Mouse (Mus musculus) heart, embryonic 14.5 days (tissue): ENCODE measurements around the gene Zfyve28. TPM values are rescaled to one million over a fixed set of nuclear protein-coding genes. Genes with fewer than 3 reads are reported as not detected.

Experiments
- ATAC-seq: fragments of 200-750 bp; cut with Nextera tagmentation; 2 replicates; pipeline ENCODE4 v1.8.0; 2017; ENCODE audit warnings: low read depth, moderate TSS enrichment; ENCODE audit not compliant: insufficient number of reproducible peaks, insufficient read depth, low FRiP score
- H3K27ac ChIP-seq, 2 experiments: fragments of 200-500 bp in 1 of 2; fragments of 300-500 bp in 1 of 2; sonication (generic) in 1 of 2; replicated peaks in 1 of 2; 2 replicates each; pipeline ENCODE4 v1.5.1; 2012 to 2014; ENCODE audit warnings: low read depth in 2 of 2, low read length in 2 of 2, control low read depth in 1 of 2, mild to moderate bottlenecking in 1 of 2, mixed read lengths in 1 of 2; ENCODE audit not compliant: control insufficient read depth in 1 of 2, insufficient read depth in 1 of 2
- H3K27me3 ChIP-seq: fragments of 300-500 bp; sonication (generic); 2 replicates; pipeline ENCODE4 v1.6.1; 2014; ENCODE audit warnings: mild to moderate bottlenecking, low read length, control low read depth; ENCODE audit not compliant: control insufficient read depth, insufficient read depth
- H3K36me3 ChIP-seq: fragments of 300-500 bp; sonication (generic); 2 replicates; pipeline ENCODE4 v1.6.1; 2014; ENCODE audit warnings: mild to moderate bottlenecking, control low read depth, low read length, mixed read lengths; ENCODE audit not compliant: control insufficient read depth, insufficient read depth
- H3K4me1 ChIP-seq, 2 experiments: fragments of 200-500 bp in 1 of 2; fragments of 300-500 bp in 1 of 2; sonication (generic) in 1 of 2; 2 replicates each; pipeline ENCODE4 v1.6.1; 2012 to 2014; ENCODE audit warnings: low read length in 2 of 2, control low read depth in 1 of 2, mixed read lengths in 1 of 2; ENCODE audit not compliant: control insufficient read depth in 2 of 2, insufficient read depth in 2 of 2
- H3K4me2 ChIP-seq: fragments of 300-500 bp; sonication (generic); 2 replicates; pipeline ENCODE4 v1.6.1; 2014; ENCODE audit warnings: mild to moderate bottlenecking, low read length
- H3K4me3 ChIP-seq, 2 experiments: fragments of 200-500 bp in 1 of 2; fragments of 300-500 bp in 1 of 2; sonication (generic) in 1 of 2; 2 replicates each; pipeline ENCODE4 v1.5.1; 2012 to 2014; ENCODE audit warnings: low read length in 2 of 2, mild to moderate bottlenecking in 2 of 2, control low read depth in 1 of 2, low read depth in 1 of 2, moderate library complexity in 1 of 2; ENCODE audit not compliant: control insufficient read depth in 1 of 2, insufficient read depth in 1 of 2
- H3K9ac ChIP-seq: fragments of 300-500 bp; sonication (generic); 2 replicates; pipeline ENCODE4 v1.6.1; 2014; ENCODE audit warnings: mild to moderate bottlenecking, low read length
- H3K9me3 ChIP-seq: fragments of 300-500 bp; sonication (generic); 2 replicates; pipeline ENCODE4 v1.6.1; 2016; ENCODE audit warnings: low read length, control low read depth; ENCODE audit not compliant: control insufficient read depth
- WGBS: fragments of 180-500 bp; shearing (Covaris S2); extraction: QIAGEN DNeasy Blood & Tissue Kit; methylation state at CpG from one replicate; pipeline ENCODE4 v1.1.7; 2014; 5-methylcytosine and 5-hydroxymethylcytosine counted together
- polyA plus RNA-seq: library from polyadenylated mRNA; unstranded; fragments of >200 nt; fragmentation: Nextera tagmentation; extraction: Ambion mirVana; gene quantifications from 2 replicates; pipeline ENCODE4 v1.2.1, GENCODE M21; 2014

Zfyve28 gene
- polyA plus RNA-seq, 1 experiment from 2014 or later = 0.42 TPM

DNA sequence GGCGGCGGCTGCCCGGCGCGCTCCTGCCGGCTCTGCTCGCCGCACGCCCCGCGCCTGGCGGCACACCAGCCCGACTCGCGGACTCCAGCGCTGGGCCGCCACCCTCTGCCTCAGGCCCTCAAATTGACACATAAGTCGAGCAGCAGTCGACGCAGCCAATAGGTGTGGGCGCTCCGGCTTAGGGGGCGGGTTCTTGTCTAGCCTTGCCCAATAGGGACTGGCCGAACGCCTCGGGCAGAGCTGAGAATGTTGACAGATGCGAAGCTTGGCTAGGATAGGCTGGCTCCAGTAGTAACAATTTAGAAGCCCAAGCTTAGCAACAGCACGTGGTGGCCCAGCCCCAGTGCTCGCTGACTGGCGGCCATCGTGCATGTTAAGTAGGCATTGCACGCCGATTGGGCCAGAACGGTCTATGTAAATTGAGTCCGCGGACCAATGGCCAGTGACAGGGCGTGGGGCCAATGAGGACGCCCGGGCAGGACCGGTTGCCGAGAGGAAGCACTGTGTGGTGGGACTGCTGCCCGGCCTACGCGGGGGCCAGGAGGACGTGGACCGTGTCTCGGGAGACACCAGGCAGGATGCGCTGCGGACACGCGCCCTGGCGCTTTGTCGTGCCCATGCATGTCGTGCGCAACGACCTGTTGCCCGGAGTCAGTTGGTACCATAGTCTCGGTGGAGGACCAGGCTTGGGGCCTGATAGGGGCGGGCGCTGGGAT, 100.5 kb downstream of the Zfyve28 start, which contains the start of gene Mxd4:
Gene Mxd4 (minus strand): TSS at position 120 of the 716 bp plus-strand sequence.
- WGBS = under 1% methylated on average over 60 of the region's 60 CpGs
- H3K36me3 ChIP-seq = no peaks in the 10 kb centered on the region
- H3K4me3 ChIP-seq = peak within 1 kb of the TSS; percentile 94 to 96
- peaks cover 40 to 55% of the 10 kb centered on the region in 2 experiments for H3K4me1 ChIP-seq
- peak within 1 kb of the TSS; percentile 90 for H3K9ac ChIP-seq
- peak within 1 kb of the TSS; percentile 92 to 96 for H3K27ac ChIP-seq
- peak within 1 kb of the TSS; percentile 78 for H3K4me2 ChIP-seq
- peak; percentile 97 for ATAC-seq
- H3K9me3 ChIP-seq = no peaks in the 10 kb centered on the region
- H3K27me3 ChIP-seq = no peaks in the 10 kb centered on the region

GRCm38 (mm10) chr5:34186961-34187391, 101.3 kb downstream of the Zfyve28 start:
- H3K9ac ChIP-seq = peak overlapping the region; percentile 90
- WGBS = 1% methylated on average over 34 of the region's 46 CpGs
- peak overlapping the region; percentile 86 to 94 for H3K4me3 ChIP-seq
- peaks cover 44 to 61% of the 10 kb centered on the region in 2 experiments for H3K4me1 ChIP-seq
- H3K27ac ChIP-seq = peak overlapping the region; percentile 73 to 92
- no peaks in the 10 kb centered on the region for H3K27me3 ChIP-seq
- no peaks in the 10 kb centered on the region for H3K9me3 ChIP-seq
- peak; percentile 11; the same call in 1 of the 2 replicates for ATAC-seq
- H3K36me3 ChIP-seq = peaks cover 5% of the 10 kb centered on the region
- H3K4me2 ChIP-seq = peak overlapping the region; percentile 78

DNA sequence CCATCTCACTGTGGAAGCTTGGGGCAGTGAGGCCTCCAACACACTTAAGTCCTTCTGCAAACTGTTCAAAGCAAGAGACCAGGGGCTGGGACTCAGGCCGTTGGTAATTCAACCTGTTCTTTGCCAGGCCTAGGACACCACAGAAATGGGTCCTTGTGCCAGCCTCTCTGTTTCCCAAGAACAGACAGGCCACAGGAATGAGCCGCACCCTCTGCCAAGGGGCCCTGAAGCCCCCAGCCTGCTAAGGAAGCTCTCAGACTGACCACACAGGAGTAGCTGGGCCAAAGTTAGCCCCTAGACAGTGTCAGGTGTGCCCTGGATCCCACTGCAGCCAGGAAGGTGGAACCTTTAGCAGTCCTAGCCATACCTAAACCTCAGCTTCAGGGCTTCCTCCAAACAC, 101.9 kb downstream of the Zfyve28 start:
- no peak for ATAC-seq
- Histone ChIP-seq H3K9me3 (no peaks in the 10 kb centered on the region), H3K4me2 (peak overlapping the region; percentile 78), H3K27ac (peak overlapping the region in 1 of 2 experiments; percentile 92; a peak in 1 of 4 replicates), H3K36me3 (peaks cover 10% of the 10 kb centered on the region), H3K9ac (peak overlapping the region; percentile 90), H3K27me3 (no peaks in the 10 kb centered on the region), H3K4me1 (peaks cover 44 to 61% of the 10 kb centered on the region in 2 experiments), H3K4me3 (peak overlapping the region; percentile 86 to 94)
- 49% methylated on average over 2 of the region's 2 CpGs for WGBS

DNA sequence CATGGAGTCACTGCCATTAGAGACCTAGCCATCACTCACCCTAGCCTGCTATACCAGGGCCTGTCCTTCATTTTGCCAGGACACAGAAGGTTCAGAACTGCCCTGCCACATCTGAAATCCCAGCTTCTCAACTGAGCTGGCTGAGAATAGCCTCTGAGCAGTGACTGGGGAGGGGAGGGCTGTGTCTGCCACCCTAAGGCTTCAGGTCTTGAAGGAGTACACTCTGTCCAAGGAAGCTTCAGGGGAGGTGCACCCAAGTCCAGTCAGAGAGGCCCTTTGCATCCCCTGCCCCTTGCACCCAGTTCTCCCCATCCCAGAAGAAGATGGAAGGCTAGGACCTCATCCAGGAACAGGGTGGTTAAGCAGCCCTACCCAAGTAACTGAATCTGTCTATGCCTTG, 102.5 kb downstream of the Zfyve28 start:
- no peak for ATAC-seq
- Histone ChIP-seq H3K9me3 (no peaks in the 10 kb centered on the region), H3K36me3 (peaks cover 16% of the 10 kb centered on the region), H3K4me1 (peaks cover 42 to 61% of the 10 kb centered on the region in 2 experiments), H3K9ac (peak overlapping the region; percentile 90), H3K4me2 (peak overlapping the region; percentile 78), H3K27me3 (no peaks in the 10 kb centered on the region), H3K27ac (no peak overlapping the region), H3K4me3 (peak overlapping the region in 1 of 2 experiments; percentile 94; a peak in 3 of 4 replicates)

GRCm38 (mm10) chr5:34185051-34185580, 103.1 kb downstream of the Zfyve28 start:
- peak overlapping the region; percentile 78; the same call in 1 of the 2 replicates for H3K4me2 ChIP-seq
- no peak overlapping the region for H3K9ac ChIP-seq
- no peak overlapping the region for H3K27ac ChIP-seq
- H3K36me3 ChIP-seq = peaks cover 19% of the 10 kb centered on the region
- no peak for ATAC-seq
- H3K4me1 ChIP-seq = peaks cover 42 to 57% of the 10 kb centered on the region in 2 experiments
- H3K4me3 ChIP-seq = no peak overlapping the region
- no peaks in the 10 kb centered on the region for H3K27me3 ChIP-seq
- no peaks in the 10 kb centered on the region for H3K9me3 ChIP-seq
- 80% methylated on average over 1 of the region's 1 CpGs for WGBS

DNA sequence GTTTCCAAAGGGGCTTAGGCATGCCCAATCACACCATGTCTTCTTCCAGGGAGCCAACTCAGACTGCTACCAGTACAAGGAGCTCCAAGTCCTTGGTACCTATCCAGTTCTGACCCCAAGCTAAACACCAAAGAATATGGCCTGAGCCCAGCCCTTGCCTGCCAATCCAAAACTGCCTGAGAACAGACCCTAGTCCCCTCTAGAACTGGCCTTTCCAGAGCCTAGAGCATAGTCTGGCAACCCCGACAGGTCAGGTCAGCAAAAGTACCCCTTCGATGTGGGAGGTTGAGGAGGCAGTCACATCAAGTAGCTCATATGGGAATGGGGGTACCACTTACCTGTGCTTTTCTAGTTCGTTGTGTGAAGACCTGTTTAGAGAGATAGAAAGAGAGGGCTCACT, 104.3 kb downstream of the Zfyve28 start:
- Histone ChIP-seq H3K4me1 (peaks cover 35 to 49% of the 10 kb centered on the region in 2 experiments), H3K4me2 (no peak overlapping the region; the same call in 1 of the 2 replicates)

GRCm38 (mm10) chr5:34183156-34183880, 104.9 kb downstream of the Zfyve28 start:
- Histone ChIP-seq H3K36me3 (peaks cover 36% of the 10 kb centered on the region), H3K27ac (peak overlapping the region; percentile 61 to 73), H3K4me1 (peaks cover 32 to 43% of the 10 kb centered on the region in 2 experiments), H3K27me3 (no peaks in the 10 kb centered on the region), H3K4me2 (peak overlapping the region; percentile 38), H3K9ac (no peak overlapping the region), H3K4me3 (no peak overlapping the region), H3K9me3 (no peaks in the 10 kb centered on the region)
- WGBS = 29% methylated on average over 5 of the region's 5 CpGs
- no peak for ATAC-seq

More for the DNA sequence above, 104.3 kb downstream of the Zfyve28 start:
- H3K27me3 ChIP-seq = no peaks in the 10 kb centered on the region
- peak overlapping the region in 1 of 2 experiments; percentile 73; a peak in 2 of 4 replicates for H3K27ac ChIP-seq
- H3K36me3 ChIP-seq = peaks cover 29% of the 10 kb centered on the region
- no peak overlapping the region for H3K4me3 ChIP-seq
- no peak overlapping the region for H3K9ac ChIP-seq
- no peaks in the 10 kb centered on the region for H3K9me3 ChIP-seq
- no peak for ATAC-seq
- 95% methylated on average over 3 of the region's 3 CpGs for WGBS
